Mouse (Mus musculus): ENCODE measurements around the gene Ctf1. TPM values are rescaled to one million over a fixed set of nuclear protein-coding genes. Genes with fewer than 3 reads are reported as not detected.
"Not testable (repeated sequence)": the region's sequence is repeated elsewhere in the genome, so short reads cannot be mapped to it uniquely, and the experiment has no call there.

Ctf1 gene
- polyA plus RNA-seq, 1 experiment from 2014 or later: 29.8 TPM

DNA sequence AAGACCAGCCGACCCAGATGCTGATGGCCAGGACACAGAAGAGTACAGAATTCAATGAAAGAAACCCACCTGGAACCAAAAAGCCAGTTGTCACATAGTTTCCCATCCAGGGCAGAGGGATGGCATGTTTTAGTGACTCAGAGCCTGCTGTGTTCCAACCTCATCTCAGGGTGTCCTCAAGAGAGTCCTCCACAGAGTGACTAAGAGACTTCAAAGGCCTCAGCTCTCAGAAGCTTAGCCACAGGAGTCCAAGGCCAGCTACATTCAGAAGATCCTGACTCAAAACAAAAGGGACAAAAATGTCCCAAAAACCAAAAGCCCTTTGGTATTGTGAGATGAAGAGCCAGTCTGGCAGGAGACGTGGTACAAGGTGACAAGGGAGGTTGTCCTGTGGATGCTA is 33.7 kb upstream of the Ctf1 start:
- Histone ChIP-seq H3K27me3 (no peaks in the 10 kb centered on the region), H3K4me1 (0 out of 2 replicates have a peak, but pooled peaks cover 3% of the 10 kb centered on the region), H3K9me3 (no peaks in the 10 kb centered on the region), H3K9ac (no peak overlapping the region), H3K36me3 (peaks cover 23% of the 10 kb centered on the region), H3K27ac (no peak overlapping the region), H3K4me2 (no peak overlapping the region), H3K4me3 (no peak overlapping the region)
- WGBS: 73% methylated on average over 2 of the region's 2 CpGs
- no peak for ATAC-seq (ENCODE audit: insufficient number of reproducible peaks, insufficient read depth, low FRiP score, low TSS enrichment, low read depth)

DNA sequence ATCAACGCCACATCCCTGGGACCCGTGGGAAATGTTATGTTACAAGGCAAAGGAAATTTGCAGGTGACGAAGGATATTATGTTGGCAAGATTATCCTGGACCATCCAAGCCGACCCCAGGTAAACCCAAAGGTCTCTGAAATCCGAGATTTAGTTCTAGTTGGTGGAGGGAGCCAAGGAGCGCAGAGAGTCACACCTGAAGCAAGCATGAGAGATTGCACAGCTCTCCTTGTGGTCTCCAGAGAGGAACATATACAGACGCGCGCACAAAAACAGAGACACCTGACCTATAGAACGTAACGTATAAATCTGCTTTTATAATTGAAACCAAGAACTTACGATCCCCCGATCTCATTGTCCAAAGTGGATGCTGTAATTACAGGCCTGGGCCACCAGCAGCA is 32.0 kb upstream of the Ctf1 start:
- H3K27me3 ChIP-seq: no peaks in the 10 kb centered on the region
- no peak overlapping the region for H3K9ac ChIP-seq
- no peak overlapping the region for H3K4me2 ChIP-seq
- H3K4me3 ChIP-seq: no peak overlapping the region
- H3K4me1 ChIP-seq: no peaks in the 10 kb centered on the region
- no peak overlapping the region for H3K27ac ChIP-seq
- 78% methylated on average over 13 of the region's 13 CpGs for WGBS
- H3K36me3 ChIP-seq: peaks cover 27% of the 10 kb centered on the region
- ATAC-seq (ENCODE audit: insufficient number of reproducible peaks, insufficient read depth, low FRiP score, low TSS enrichment, low read depth): no peak
- H3K9me3 ChIP-seq: no peaks in the 10 kb centered on the region

DNA sequence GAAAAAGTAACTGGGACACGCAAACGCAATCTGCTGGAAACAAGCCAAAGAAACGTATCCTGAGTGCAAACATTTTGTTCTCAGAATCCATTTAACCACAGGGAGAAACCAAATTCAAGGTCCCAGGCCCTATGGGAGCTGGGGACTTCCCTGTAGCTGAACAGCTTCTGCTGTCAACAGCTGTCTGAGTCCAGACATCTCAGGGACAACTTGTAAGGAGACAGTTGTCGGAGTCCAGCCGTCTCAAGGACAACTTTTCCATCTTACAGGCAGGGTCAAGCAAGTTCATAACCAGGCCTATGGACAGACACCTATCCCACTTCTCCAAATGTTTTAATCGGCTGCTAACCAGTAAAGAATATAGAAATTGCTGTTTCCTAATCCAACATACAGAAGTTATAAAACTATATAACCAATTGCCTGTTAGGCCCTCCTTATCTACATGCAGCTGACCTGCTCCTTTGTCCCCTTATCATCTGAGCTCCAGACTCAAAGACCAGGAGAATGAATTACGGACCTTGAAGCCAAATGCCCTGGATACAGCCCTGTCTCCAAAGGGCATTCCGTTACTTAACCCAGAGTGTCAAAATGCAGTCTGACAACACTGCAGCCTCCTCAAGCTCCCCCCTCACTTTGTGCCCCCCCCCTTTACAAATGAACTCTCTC is 30.5 kb upstream of the Ctf1 start:
- H3K4me2 ChIP-seq: no peak overlapping the region
- no peaks in the 10 kb centered on the region for H3K27me3 ChIP-seq
- H3K4me1 ChIP-seq: no peaks in the 10 kb centered on the region; the same call in 1 of the 2 replicates
- no peak overlapping the region for H3K4me3 ChIP-seq
- 83% methylated on average over 8 of the region's 8 CpGs for WGBS
- ATAC-seq (ENCODE audit: insufficient number of reproducible peaks, insufficient read depth, low FRiP score, low TSS enrichment, low read depth): no peak
- H3K9ac ChIP-seq: no peak overlapping the region
- no peak overlapping the region for H3K27ac ChIP-seq
- no peaks in the 10 kb centered on the region for H3K9me3 ChIP-seq
- peaks cover 22% of the 10 kb centered on the region for H3K36me3 ChIP-seq

DNA sequence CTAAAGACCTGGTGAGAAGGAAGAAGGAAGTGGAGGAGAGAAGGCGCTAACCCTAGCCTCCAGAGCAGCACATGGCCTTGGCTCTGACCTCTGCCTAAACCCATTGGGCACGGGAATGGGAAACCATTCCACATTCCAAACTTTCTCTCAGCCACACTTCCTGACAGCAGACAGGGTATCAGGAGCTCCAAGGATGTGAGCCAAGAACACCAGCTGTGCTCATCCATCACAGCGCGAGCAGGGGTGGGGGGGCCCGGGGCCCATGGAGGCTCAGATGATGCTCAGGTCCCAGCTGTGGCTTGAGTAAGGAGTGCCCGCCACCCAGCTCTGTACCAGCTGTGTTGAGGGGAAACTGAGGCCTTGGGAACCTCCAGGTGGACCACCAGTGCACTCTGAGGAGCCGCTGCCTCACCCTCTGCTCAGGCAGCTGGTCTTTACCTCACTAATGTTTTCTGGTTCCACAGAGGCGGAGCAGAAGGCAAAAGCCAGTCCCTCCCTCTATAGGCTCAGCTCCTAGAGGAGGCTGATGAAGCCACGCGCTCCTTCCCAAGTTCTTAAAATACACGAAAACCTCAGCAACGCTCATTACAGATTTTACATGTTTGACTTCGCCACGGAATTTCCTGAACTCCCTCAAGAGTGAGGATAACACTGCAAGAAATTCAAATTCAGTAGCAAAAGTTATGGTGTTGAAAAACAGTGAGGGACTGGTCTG is 27.1 kb upstream of the Ctf1 start:
- 75% methylated on average over 14 of the region's 14 CpGs for WGBS
- Histone ChIP-seq H3K4me2 (no peak overlapping the region), H3K9me3 (no peaks in the 10 kb centered on the region), H3K4me1 (peaks cover 6% of the 10 kb centered on the region), H3K4me3 (no peak overlapping the region), H3K27ac (no peak overlapping the region), H3K9ac (no peak overlapping the region), H3K36me3 (peaks cover 19% of the 10 kb centered on the region), H3K27me3 (no peaks in the 10 kb centered on the region)
- ATAC-seq (ENCODE audit: insufficient number of reproducible peaks, insufficient read depth, low FRiP score, low TSS enrichment, low read depth): no peak

DNA sequence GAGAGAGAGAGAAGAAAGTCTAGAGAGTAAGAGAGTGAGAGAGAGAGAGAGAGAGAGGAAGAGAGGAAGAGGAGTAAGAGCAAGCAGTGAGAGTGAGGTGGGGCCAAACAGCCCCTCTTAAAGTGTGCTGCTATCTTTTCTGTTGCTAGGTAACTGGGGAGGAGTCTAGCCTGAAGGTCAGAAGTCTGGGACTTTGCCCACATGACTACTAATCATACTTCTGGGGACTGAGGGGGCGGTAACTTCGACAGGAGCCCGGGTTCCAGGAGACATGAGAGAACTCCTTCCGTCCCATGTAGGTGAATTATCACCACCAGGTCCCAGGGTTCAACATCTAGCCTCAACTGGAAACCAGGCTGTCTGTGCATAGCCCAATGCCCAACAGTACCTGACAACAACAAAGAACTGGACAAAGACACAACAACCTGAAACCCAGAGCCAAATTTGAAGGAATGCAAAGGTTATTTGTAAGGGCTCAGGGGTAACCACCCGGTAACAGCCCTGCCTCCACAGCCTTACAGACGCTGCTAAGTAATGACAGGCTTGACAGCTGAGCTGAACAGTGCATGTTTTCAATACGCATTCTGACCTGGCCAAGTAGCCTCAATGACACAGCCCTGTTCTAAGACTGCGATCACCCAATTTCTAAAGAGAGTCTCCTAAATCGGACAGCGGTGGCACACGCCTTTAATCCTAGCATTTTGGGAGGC is 25.6 kb upstream of the Ctf1 start:
- Histone ChIP-seq H3K27ac (no peak overlapping the region), H3K4me1 (peaks cover 16% of the 10 kb centered on the region), H3K4me3 (no peak overlapping the region), H3K27me3 (no peaks in the 10 kb centered on the region), H3K4me2 (no peak overlapping the region), H3K36me3 (peaks cover 12% of the 10 kb centered on the region), H3K9me3 (no peaks in the 10 kb centered on the region), H3K9ac (no peak overlapping the region)
- 72% methylated on average over 11 of the region's 11 CpGs for WGBS
- no peak for ATAC-seq (ENCODE audit: insufficient number of reproducible peaks, insufficient read depth, low FRiP score, low TSS enrichment, low read depth)

DNA sequence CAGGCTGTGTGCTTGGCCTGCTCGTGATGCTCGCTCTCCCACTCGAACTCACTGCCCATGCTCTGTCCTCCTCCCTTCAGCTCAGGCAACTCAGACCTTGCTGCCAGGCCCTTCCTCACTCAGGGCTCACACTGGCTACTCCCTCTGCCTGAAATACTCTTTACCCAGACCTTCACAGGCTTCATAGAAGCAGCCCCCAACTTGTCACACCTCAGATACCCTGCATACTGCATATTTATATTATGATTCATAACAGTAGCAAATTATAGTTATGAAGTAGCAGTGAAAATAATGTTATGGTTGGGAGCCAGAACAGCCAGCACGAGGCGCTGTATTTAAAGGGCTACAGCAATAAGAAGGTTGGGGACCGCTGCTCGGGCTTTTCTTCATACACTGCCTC is 23.6 kb upstream of the Ctf1 start:
- no peaks in the 10 kb centered on the region for H3K9me3 ChIP-seq
- ATAC-seq (ENCODE audit: insufficient number of reproducible peaks, insufficient read depth, low FRiP score, low TSS enrichment, low read depth): no peak
- no peak overlapping the region for H3K4me3 ChIP-seq
- peaks cover 16% of the 10 kb centered on the region for H3K36me3 ChIP-seq
- no peak overlapping the region for H3K27ac ChIP-seq
- 89% methylated on average over 7 of the region's 7 CpGs for WGBS
- H3K4me1 ChIP-seq: peaks cover 16% of the 10 kb centered on the region
- no peak overlapping the region for H3K9ac ChIP-seq
- no peak overlapping the region for H3K4me2 ChIP-seq
- no peaks in the 10 kb centered on the region for H3K27me3 ChIP-seq

DNA sequence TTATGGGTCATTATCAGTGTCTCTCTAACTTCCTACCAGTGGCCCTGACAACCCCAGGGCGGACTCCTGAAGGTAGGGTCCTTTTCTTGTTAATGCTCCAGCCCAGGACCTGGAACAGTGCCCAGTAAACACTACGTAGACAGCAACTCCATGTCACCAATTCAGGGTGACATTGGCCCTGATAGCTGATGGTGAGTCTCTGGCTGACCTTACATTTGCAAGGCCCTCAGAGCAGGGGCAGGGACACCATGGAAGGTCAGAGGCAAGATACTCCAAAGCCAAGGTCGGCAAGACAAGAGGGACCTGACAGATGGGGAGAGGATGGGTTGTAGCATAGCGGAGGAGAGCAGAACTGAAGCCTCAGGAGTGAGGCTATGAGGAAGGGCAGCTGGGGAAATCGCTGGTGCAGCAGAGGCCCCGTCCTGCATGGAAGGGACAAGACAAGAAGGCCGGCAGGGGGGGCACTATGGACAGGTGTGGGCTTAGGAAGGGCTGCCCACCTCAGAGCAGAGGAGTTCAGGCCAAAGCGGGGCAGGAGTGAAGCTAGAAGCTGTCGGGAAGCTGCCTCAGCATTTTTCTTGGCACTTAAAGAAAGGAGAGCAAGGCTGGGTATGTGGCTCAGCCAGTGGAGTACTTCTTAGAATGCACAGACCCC is 22.8 kb upstream of the Ctf1 start:
- peaks cover 19% of the 10 kb centered on the region for H3K36me3 ChIP-seq
- no peak overlapping the region for H3K4me3 ChIP-seq
- no peaks in the 10 kb centered on the region for H3K9me3 ChIP-seq
- H3K9ac ChIP-seq: no peak overlapping the region; the same call in 1 of the 2 replicates
- H3K4me2 ChIP-seq: no peak overlapping the region
- WGBS: 70% methylated on average over 9 of the region's 9 CpGs
- H3K27ac ChIP-seq: no peak overlapping the region
- peaks cover 16% of the 10 kb centered on the region for H3K4me1 ChIP-seq
- no peaks in the 10 kb centered on the region for H3K27me3 ChIP-seq
- no peak for ATAC-seq (ENCODE audit: insufficient number of reproducible peaks, insufficient read depth, low FRiP score, low TSS enrichment, low read depth)

DNA sequence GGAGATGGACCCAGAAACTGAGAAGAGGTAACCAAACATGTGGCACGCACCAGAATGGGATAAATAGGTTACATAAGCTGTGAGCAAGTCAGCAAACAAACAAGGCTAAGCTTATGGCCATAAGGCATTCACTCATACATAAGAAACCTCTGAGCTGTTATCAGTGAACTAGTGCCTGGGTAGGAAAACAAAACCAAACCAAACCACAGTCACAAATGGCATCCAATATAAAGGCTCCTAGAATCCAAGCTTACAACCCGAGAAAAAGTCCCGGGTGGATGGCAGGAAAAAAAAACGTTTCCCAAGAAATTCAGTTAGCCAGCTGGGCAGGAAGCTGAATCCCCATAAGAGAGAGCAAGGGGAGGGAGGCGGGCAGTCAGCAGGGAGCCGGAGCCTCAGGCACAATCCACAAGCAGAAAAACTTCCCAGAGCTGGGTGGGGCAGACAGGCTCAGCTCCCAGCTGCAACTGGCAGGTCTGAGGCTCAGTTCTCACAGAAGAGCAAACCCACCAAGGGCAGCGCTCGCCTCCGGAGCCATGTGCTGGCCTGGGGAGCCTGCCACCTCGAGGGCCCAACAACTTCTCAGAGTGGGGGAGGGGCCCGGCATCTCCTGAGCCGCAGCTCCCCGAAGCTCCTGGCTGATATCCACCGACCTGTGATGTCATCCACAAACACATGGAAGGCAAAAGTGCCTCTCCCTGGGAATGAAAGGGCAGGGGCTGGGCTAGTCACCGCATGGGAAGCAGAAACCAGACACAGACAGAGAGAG is 21.1 kb upstream of the Ctf1 start:
- WGBS: 3% methylated on average over 15 of the region's 15 CpGs
- ATAC-seq (ENCODE audit: insufficient number of reproducible peaks, insufficient read depth, low FRiP score, low TSS enrichment, low read depth): peak; percentile 69; the same call in 1 of the 2 replicates
- H3K36me3 ChIP-seq: peaks cover 20% of the 10 kb centered on the region
- peak overlapping the region; percentile 30 for H3K4me3 ChIP-seq
- H3K27me3 ChIP-seq: no peaks in the 10 kb centered on the region
- H3K9ac ChIP-seq: peak overlapping the region; percentile 63
- no peaks in the 10 kb centered on the region for H3K9me3 ChIP-seq
- H3K27ac ChIP-seq: peak overlapping the region; percentile 92
- peaks cover 16% of the 10 kb centered on the region for H3K4me1 ChIP-seq
- peak overlapping the region; percentile 58 for H3K4me2 ChIP-seq

DNA sequence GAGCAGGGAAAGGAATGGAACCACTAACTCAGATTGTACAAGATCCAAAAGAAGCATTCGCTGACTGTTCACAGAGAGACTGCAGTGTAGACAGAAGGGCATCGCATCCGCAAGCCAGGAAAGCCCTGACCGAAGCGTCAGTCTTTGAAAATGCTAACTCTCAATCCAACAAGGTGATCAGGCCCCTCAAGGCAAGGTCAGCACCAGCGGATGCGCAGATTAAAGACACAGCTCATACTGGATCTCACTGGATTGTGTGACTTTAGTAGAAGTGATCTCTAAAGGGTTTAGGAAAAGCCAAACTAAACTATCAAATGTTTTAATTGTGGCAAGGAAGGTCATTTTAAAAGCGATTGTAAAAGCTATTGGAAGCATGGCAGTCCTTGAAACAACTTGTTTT is 19.2 kb upstream of the Ctf1 start:
- H3K27me3 ChIP-seq: no peaks in the 10 kb centered on the region
- 89% methylated on average over 8 of the region's 8 CpGs for WGBS
- H3K27ac ChIP-seq: no peak overlapping the region
- no peak overlapping the region for H3K4me3 ChIP-seq
- H3K4me2 ChIP-seq: no peak overlapping the region
- H3K9me3 ChIP-seq: no peaks in the 10 kb centered on the region
- ATAC-seq (ENCODE audit: insufficient number of reproducible peaks, insufficient read depth, low FRiP score, low TSS enrichment, low read depth): no peak
- peaks cover 24% of the 10 kb centered on the region for H3K36me3 ChIP-seq
- H3K4me1 ChIP-seq: peaks cover 16% of the 10 kb centered on the region
- H3K9ac ChIP-seq: no peak overlapping the region

DNA sequence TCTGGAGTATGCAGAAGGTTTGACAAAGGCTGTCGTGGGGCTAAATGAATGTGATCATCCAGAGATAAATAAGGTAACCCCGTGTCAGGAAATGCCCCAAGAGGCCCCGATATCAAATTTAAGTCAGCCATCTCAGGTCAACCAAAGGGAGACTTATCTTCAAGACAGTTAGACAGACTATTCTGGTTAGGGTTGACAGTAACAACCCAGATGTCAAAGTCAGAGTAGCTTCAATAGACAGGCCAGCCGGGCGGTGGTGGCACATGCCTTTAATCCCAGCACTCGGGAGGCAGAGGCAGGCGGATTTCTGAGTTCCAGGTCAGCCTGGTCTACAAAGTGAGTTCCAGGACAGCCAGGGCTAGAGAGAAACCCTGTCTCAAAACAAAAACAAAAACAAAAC is 18.8 kb upstream of the Ctf1 start:
- not testable (repeated sequence) for H3K27me3 ChIP-seq; H3K9me3 ChIP-seq; H3K27ac ChIP-seq; H3K9ac ChIP-seq; H3K4me3 ChIP-seq; ATAC-seq (ENCODE audit: insufficient number of reproducible peaks, insufficient read depth, low FRiP score, low TSS enrichment, low read depth); H3K4me2 ChIP-seq
- peaks cover 16% of the 10 kb centered on the region for H3K4me1 ChIP-seq
- H3K36me3 ChIP-seq: peaks cover 24% of the 10 kb centered on the region
- 86% methylated on average over 7 of the region's 7 CpGs for WGBS

DNA sequence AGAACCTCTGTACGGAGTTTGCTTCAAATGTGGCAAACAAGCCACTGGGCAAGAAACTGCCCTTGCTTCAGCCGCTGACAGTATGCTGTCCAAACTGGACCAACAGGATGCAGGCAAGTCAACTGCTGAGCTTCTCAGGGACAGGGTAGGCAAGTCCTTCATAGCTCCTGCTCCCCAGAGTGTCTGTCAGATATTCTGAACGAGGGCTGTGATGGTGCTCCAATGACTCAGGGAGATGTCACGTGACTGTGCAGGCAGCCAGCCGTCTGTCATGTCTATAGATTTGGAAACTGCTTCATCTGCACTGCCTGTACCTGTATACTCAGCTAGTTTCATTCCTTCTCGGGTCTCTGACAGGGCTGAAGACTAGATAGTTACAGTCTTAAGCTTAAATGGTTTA is 13.6 kb upstream of the Ctf1 start:
- H3K9ac ChIP-seq: no peak overlapping the region
- no peak overlapping the region for H3K27ac ChIP-seq
- WGBS: 76% methylated on average over 6 of the region's 6 CpGs
- H3K9me3 ChIP-seq: no peaks in the 10 kb centered on the region
- H3K4me2 ChIP-seq: no peak overlapping the region
- no peaks in the 10 kb centered on the region for H3K27me3 ChIP-seq
- no peak for ATAC-seq (ENCODE audit: insufficient number of reproducible peaks, insufficient read depth, low FRiP score, low TSS enrichment, low read depth)
- no peaks in the 10 kb centered on the region for H3K4me1 ChIP-seq
- peaks cover 61% of the 10 kb centered on the region for H3K36me3 ChIP-seq
- H3K4me3 ChIP-seq: no peak overlapping the region

Data from embryonic facial prominence, embryonic 13.5 days (tissue).